ENCODE assay signal across 24 mouse cellular contexts in genomic region chr16:33339476-33339875, GRCm38 (mm10). TPM values are rescaled to one million over a fixed set of nuclear protein-coding genes. Genes with fewer than 3 reads are reported as not detected.
A peak's percentile ranks its signal among the peaks of the same experiment; 100 is the strongest.
DNase-seq lines count a peak whose midpoint lies in the region; ATAC-seq and TF ChIP-seq lines count a peak whose summit lies in the region.
"Had no signal": no experiment of that assay in that cellular context is flagged by ENCODE, and none has a peak within 500 bp of the region (broad histone marks: within the 10 kb centered on the region; RNA-seq: fewer than 3 reads in every experiment).

No protein-coding gene starts in this region.

- no peak for TF ChIP-seq POLR2A in kidney, adult 2 months (IDR thresholded peaks at IDR 0.05; ENCODE audit: low read depth, low read length)
- no peak for TF ChIP-seq POLR2A in MEL (IDR thresholded peaks at IDR 0.05; ENCODE audit: control insufficient read depth in 1 of 2, insufficient read depth in 1 of 2, low read depth in 1 of 2, low read length in 2 of 2, poor library complexity in 1 of 2)

- no peak for ATAC-seq in liver, embryonic 15.5 days (ENCODE audit: insufficient read depth)
- no peak for ATAC-seq in liver, postnatal 0 days
- ATAC-seq: forebrain, embryonic 14.5 days; forebrain, postnatal 0 days had no signal

- 62% methylated on average over 2 of the region's 2 CpGs for WGBS in kidney, adult 2 months
- 54% methylated on average over 2 of the region's 2 CpGs for WGBS in liver, embryonic 15.5 days (ENCODE audit: insufficient replicate concordance)
- WGBS in liver, postnatal 0 days (ENCODE audit: insufficient replicate concordance), result 56% methylated on average over 2 of the region's 2 CpGs

- H3K9ac ChIP-seq in liver, embryonic 15.5 days, result no peak overlapping the region
- H3K9ac ChIP-seq in liver, postnatal 0 days (replicated peaks), result no peak overlapping the region
- no peak overlapping the region for H3K9ac ChIP-seq in MEL (ENCODE audit: control insufficient read depth, low read depth, low read length, poor library complexity, severe bottlenecking)
- H3K9ac ChIP-seq: embryonic facial prominence, embryonic 12.5 days; embryonic facial prominence, embryonic 15.5 days; forebrain, postnatal 0 days; hindbrain, embryonic 12.5 days; hindbrain, embryonic 15.5 days had no signal

- H3K79me2 ChIP-seq in MEL (ENCODE audit: control insufficient read depth, insufficient read depth, low read length, poor library complexity), result no peaks in the 10 kb centered on the region

- intact Hi-C loops in left cerebral cortex, postnatal 25 days (cut with DNase I), result no loop called here

- no peak overlapping the region for H3K27ac ChIP-seq in kidney, adult 2 months (ENCODE audit: insufficient read depth, low read depth, low read length)
- H3K27ac ChIP-seq in liver, embryonic 15.5 days (replicated peaks), result peak overlapping the region; percentile 38; the same call in 1 of the 2 replicates
- no peak overlapping the region for H3K27ac ChIP-seq in liver, postnatal 0 days (ENCODE audit: low read depth)
- H3K27ac ChIP-seq in MEL (ENCODE audit: control insufficient read depth, low read depth, low read length), result no peak overlapping the region
- H3K27ac ChIP-seq: embryonic facial prominence, embryonic 12.5 days; embryonic facial prominence, embryonic 15.5 days; gastrocnemius, adult 2 months; hindbrain, embryonic 12.5 days; hindbrain, embryonic 15.5 days had no signal

- no peak overlapping the region for H3K4me2 ChIP-seq in liver, embryonic 15.5 days
- H3K4me2 ChIP-seq in liver, postnatal 0 days (ENCODE audit: low read depth, low read length), result no peak overlapping the region
- H3K4me2 ChIP-seq: embryonic facial prominence, embryonic 12.5 days; embryonic facial prominence, embryonic 15.5 days; heart, embryonic 11.5 days; hindbrain, embryonic 12.5 days; hindbrain, embryonic 15.5 days had no signal

- H3K36me3 ChIP-seq in kidney, adult 2 months (ENCODE audit: control insufficient read depth, insufficient read depth, low read length), result no peaks in the 10 kb centered on the region
- no peaks in the 10 kb centered on the region for H3K36me3 ChIP-seq in liver, embryonic 15.5 days (replicated peaks)
- no peaks in the 10 kb centered on the region for H3K36me3 ChIP-seq in liver, postnatal 0 days (replicated peaks; ENCODE audit: insufficient read depth, low read length)
- peaks cover 0 to 3% of the 10 kb centered on the region in 2 experiments; a peak in 2 of 4 replicates for H3K36me3 ChIP-seq in MEL (ENCODE audit: control insufficient read depth in 1 of 2, insufficient read depth in 2 of 2, low read length in 2 of 2)
- H3K36me3 ChIP-seq: embryonic facial prominence, embryonic 12.5 days; embryonic facial prominence, embryonic 15.5 days; G1E; hindbrain, embryonic 12.5 days; hindbrain, embryonic 15.5 days had no signal

- TF ChIP-seq RAD21 in MEL (IDR thresholded peaks at IDR 0.05; ENCODE audit: low read depth, low read length), result no peak

- no peaks in the 10 kb centered on the region for H3K9me3 ChIP-seq in liver, embryonic 15.5 days (replicated peaks)
- H3K9me3 ChIP-seq in liver, postnatal 0 days (ENCODE audit: low read length), result no peaks in the 10 kb centered on the region
- H3K9me3 ChIP-seq in MEL (replicated peaks; ENCODE audit: insufficient read depth, low read length), result no peaks in the 10 kb centered on the region
- H3K9me3 ChIP-seq: embryonic facial prominence, embryonic 12.5 days; embryonic facial prominence, embryonic 15.5 days; G1E; hindbrain, embryonic 12.5 days; hindbrain, embryonic 15.5 days had no signal

- no peaks in the 10 kb centered on the region for H3K27me3 ChIP-seq in kidney, adult 2 months (replicated peaks; ENCODE audit: control insufficient read depth, insufficient read depth, low read length)
- H3K27me3 ChIP-seq in liver, embryonic 15.5 days, result no peaks in the 10 kb centered on the region
- no peaks in the 10 kb centered on the region for H3K27me3 ChIP-seq in liver, postnatal 0 days (ENCODE audit: insufficient read depth, low read length)
- no peaks in the 10 kb centered on the region for H3K27me3 ChIP-seq in MEL (ENCODE audit: control insufficient read depth in 1 of 2, insufficient read depth in 2 of 2, low read length in 2 of 2)
- H3K27me3 ChIP-seq: embryonic facial prominence, embryonic 12.5 days; embryonic facial prominence, embryonic 15.5 days; hindbrain, embryonic 12.5 days; hindbrain, embryonic 15.5 days had no signal

- no peak overlapping the region for H3K4me3 ChIP-seq in kidney, adult 2 months (ENCODE audit: insufficient read depth, low read depth, low read length)
- H3K4me3 ChIP-seq in liver, embryonic 15.5 days (replicated peaks), result no peak overlapping the region
- no peak overlapping the region for H3K4me3 ChIP-seq in liver, postnatal 0 days (ENCODE audit: low read depth, low read length)
- no peak overlapping the region for H3K4me3 ChIP-seq in MEL (ENCODE audit: control insufficient read depth in 1 of 2, insufficient read depth in 1 of 2, low read depth in 2 of 2, low read length in 2 of 2)
- H3K4me3 ChIP-seq: embryonic facial prominence, embryonic 12.5 days; embryonic facial prominence, embryonic 15.5 days; gastrocnemius, adult 2 months; hindbrain, embryonic 12.5 days; hindbrain, embryonic 15.5 days had no signal

- TF ChIP-seq EP300 in liver, postnatal 0 days (IDR thresholded peaks at IDR 0.05; ENCODE audit: low read depth), result no peak
- TF ChIP-seq EP300 in MEL (IDR thresholded peaks at IDR 0.05; ENCODE audit: low read depth in 1 of 2, low read length in 2 of 2), result no peak

- peak; percentile 26 for DNase-seq in kidney, adult 2 months
- DNase-seq in kidney, postnatal 25 days, result no peak
- DNase-seq in liver, postnatal 0 days, result no peak
- peak; percentile 12 for DNase-seq in MEL (ENCODE audit: low read depth, low spot score)
- DNase-seq in left cerebral cortex, postnatal 25 days (ENCODE audit: low spot score in 2 of 2), result no peak
- DNase-seq: adrenal gland, adult 2 months; adrenal gland, postnatal 25 days; B cell, adult 2 months; cerebellum, adult 11-12 months; cerebellum, adult 8-10 months; cerebellum, postnatal 10 days; cerebellum, postnatal 36 days; forebrain, postnatal 0 days; gastrocnemius, adult 2 months; gastrocnemius, postnatal 14 days; heart, adult 11 months had no signal

- no peaks in the 10 kb centered on the region; the same call in 1 of the 2 replicates for H3K4me1 ChIP-seq in kidney, adult 2 months (ENCODE audit: control insufficient read depth, insufficient read depth, low read length)
- peaks cover 25% of the 10 kb centered on the region for H3K4me1 ChIP-seq in liver, embryonic 15.5 days (replicated peaks)
- H3K4me1 ChIP-seq in liver, postnatal 0 days (ENCODE audit: insufficient read depth), result peaks cover 13% of the 10 kb centered on the region; the same call in 1 of the 2 replicates
- H3K4me1 ChIP-seq in MEL (ENCODE audit: control insufficient read depth in 1 of 2, insufficient read depth in 2 of 2, low read length in 2 of 2), result peaks cover 3 to 8% of the 10 kb centered on the region in 2 experiments; a peak in 2 of 4 replicates

- no peak for TF ChIP-seq CTCF in kidney, adult 2 months (conservative IDR thresholded peaks at IDR 0.05; ENCODE audit: insufficient read depth, insufficient read length, low read depth, low read length)
- no peak for TF ChIP-seq CTCF in liver, postnatal 0 days (IDR thresholded peaks at IDR 0.05; ENCODE audit: low read depth)
- no peak for TF ChIP-seq CTCF in MEL (IDR thresholded peaks at IDR 0.05 in 2 of 3, conservative IDR thresholded peaks at IDR 0.05 in 1 of 3; ENCODE audit: control insufficient read depth in 1 of 3, insufficient read depth in 1 of 3, low read depth in 2 of 3, low read length in 3 of 3, poor library complexity in 1 of 3, severe bottlenecking in 1 of 3)

TF ChIP-seq in MEL, 35 proteins besides CTCF, POLR2A, EP300 and RAD21:
- TF ChIP-seq E2F4 (IDR thresholded peaks at IDR 0.05; ENCODE audit: borderline replicate concordance, low read depth, low read length) (no peak), ZKSCAN1 (IDR thresholded peaks at IDR 0.05; ENCODE audit: low read depth, low read length) (no peak), GABPA (IDR thresholded peaks at IDR 0.05; ENCODE audit: low read depth, low read length) (no peak), USF1 (IDR thresholded peaks at IDR 0.05; ENCODE audit: low read depth, low read length) (no peak), ZMIZ1 (IDR thresholded peaks at IDR 0.05; ENCODE audit: low read depth, low read length) (no peak), ZC3H11A (IDR thresholded peaks at IDR 0.05; ENCODE audit: low read depth, low read length) (no peak), NELFE (IDR thresholded peaks at IDR 0.05; ENCODE audit: low read depth, low read length) (no peak), GATA1 (IDR thresholded peaks at IDR 0.05; ENCODE audit: low read depth, low read length) (no peak), SMC3 (IDR thresholded peaks at IDR 0.05; ENCODE audit: low read depth, low read length) (no peak), KAT2A (conservative IDR thresholded peaks at IDR 0.05; ENCODE audit: low read depth, low read length) (no peak), MAZ (IDR thresholded peaks at IDR 0.05; ENCODE audit: low read depth, low read length) (no peak), RCOR1 (IDR thresholded peaks at IDR 0.05; ENCODE audit: low read depth, low read length) (no peak), UBTF (IDR thresholded peaks at IDR 0.05; ENCODE audit: borderline replicate concordance, insufficient read depth, low read depth, low read length) (no peak), TBP (IDR thresholded peaks at IDR 0.05; ENCODE audit: low read depth, low read length) (no peak)

RNA-seq across cellular contexts. Expression of gene Zfp148, which starts 41.2 kb away (rescaled TPM):
- 8.7 and 9.8 TPM in 2 replicates for polyA plus RNA-seq in kidney, adult 2 months (2012; rRNA removed)
- polyA plus RNA-seq in liver, embryonic 15.5 days (2015; fragmentation: Nextera tagmentation; extraction: Ambion mirVana), result 12.5 and 12.8 TPM in 2 replicates
- 11.7 and 13.2 TPM in 2 replicates for polyA plus RNA-seq in liver, postnatal 0 days (2015; fragmentation: Nextera tagmentation; extraction: Ambion mirVana)
- total RNA-seq in MEL (2012; rRNA removed), result 14.8 and 15.6 TPM in 2 replicates
- 10 to 100 TPM; 19.2 to 22.2 TPM for polyA plus RNA-seq in MEL (2012; ENCODE audit: insufficient read depth in 1 of 2, insufficient read length in 2 of 2, low read depth in 1 of 2, low replicate concordance in 2 of 2, missing spikeins in 1 of 2)
- total RNA-seq in left cerebral cortex, postnatal 25 days (2021), result 100 to 1,000 TPM; 142 to 153 TPM

Comparison
In these comparisons a context has a peak if more than half of its experiments do, and no peak if none do; other contexts are left out.
1. DNase-seq: peak in kidney, adult 2 months (single experiment) and MEL (single experiment); none in kidney, postnatal 25 days (0 of 2), liver, postnatal 0 days (single experiment) and left cerebral cortex, postnatal 25 days (0 of 2).